Mouse (Mus musculus) layer of hippocampus, adult 9-10 months (tissue): Measurements from ENCODE around the gene C130026I21Rik.
"Not testable (repeated sequence)": the region's sequence is repeated elsewhere in the genome, so short reads cannot be mapped to it uniquely, and the experiment has no call there.

Experiments
- DNase-seq: peaks from one replicate; pipeline ENCODE4 v3.0.0; 2022; ENCODE audit warnings: low spot score

Gene C130026I21Rik

GRCm38 (mm10) chr1:85033616-85034015 is 236.8 kb downstream of the C130026I21Rik start:
- DNase-seq: not testable (repeated sequence)

GRCm38 (mm10) chr1:85030211-85030610 is 240.2 kb downstream of the C130026I21Rik start:
- not testable (repeated sequence) for DNase-seq

DNA sequence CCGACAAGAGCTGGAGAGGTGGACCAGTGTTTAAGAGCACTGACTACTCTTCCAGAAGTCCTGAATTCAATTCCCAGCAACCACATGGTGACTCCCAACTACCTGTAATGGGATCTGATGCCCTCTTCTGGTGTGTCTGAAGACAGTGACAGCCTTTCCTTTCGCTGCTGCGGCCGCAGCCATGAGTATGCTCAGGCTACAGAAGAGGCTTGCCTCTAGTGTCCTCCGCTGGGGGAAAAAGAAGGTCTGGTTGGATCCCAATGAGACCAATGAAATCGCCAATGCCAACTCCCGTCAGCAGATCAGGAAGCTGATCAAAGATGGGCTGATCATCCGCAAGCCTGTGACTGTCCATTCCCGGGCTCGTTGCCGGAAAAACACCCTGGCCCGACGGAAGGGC is 258.4 kb downstream of the C130026I21Rik start:
- not testable (repeated sequence) for DNase-seq

GRCm38 (mm10) chr1:85010947-85011346 is 259.4 kb downstream of the C130026I21Rik start:
- not testable (repeated sequence) for DNase-seq

DNA sequence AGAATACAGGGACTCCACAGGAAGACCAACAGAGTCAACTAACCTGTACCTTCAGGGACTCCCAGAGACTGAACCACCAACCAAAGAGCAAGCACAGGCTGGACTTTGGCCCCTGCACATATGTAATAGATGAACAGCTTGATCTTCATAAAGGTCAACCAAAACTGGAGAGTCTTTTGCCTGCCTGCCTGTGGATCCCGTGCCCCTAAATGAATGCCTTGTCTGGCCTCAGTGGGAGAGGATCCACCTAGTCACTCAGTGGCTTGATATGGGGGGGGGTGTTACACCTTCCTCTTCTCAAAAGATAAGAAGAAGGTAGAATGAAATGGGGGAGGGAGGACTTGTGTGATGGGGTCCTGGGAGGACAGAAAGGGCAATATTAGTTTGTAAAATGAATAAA is 262.6 kb downstream of the C130026I21Rik start:
- not testable (repeated sequence) for DNase-seq

GRCm38 (mm10) chr1:84999241-84999640 is 271.1 kb downstream of the C130026I21Rik start:
- DNase-seq: not testable (repeated sequence)

GRCm38 (mm10) chr1:84996305-84996704 is 274.1 kb downstream of the C130026I21Rik start:
- DNase-seq: not testable (repeated sequence)

DNA sequence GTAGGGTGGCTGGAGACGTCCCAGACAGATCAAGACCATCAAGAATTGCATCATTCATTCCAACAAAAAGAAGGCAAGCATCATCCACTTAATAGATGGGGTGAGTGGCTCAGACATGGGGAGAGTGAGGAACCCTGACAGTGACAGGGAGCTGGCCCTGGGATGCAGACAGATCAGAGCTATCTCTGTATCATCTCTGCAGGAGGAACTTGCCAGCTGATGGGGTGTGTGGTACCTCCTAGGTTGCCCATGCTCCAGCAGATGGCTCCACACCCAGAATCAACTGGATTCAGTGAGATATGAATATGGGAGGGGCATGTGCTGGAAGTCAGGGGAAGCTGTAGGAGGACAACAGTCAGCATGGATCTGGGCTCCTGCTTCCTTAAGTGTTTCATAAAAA is 275.9 kb downstream of the C130026I21Rik start:
- DNase-seq: not testable (repeated sequence)

- DNase-seq: not testable (repeated sequence)
Measured at GRCm38 (mm10) chr1:84993688-84994319, 276.6 kb downstream of the C130026I21Rik start.

- DNase-seq: not testable (repeated sequence)
Measured at GRCm38 (mm10) chr1:84993235-84993634, 277.1 kb downstream of the C130026I21Rik start.

DNA sequence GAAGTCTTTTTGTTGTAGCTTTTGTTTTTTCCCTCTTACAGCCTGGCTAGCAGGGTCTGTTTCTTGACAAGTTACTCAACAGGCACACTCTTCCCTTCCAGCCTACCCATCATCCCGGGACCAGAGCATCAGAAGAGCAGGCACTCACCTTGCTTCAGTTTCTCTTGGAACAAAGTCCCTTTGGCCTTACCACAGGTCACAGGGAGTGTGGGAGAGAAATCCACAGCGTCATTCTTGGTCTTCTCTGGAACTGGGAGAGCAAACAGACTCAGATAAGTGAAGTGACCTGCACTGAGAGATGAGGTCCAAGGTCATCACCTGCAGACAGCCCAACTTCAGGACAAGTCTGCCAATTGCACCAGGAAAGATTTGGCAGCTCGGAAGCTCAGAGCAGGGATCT is 277.5 kb downstream of the C130026I21Rik start:
- DNase-seq: not testable (repeated sequence)

- not testable (repeated sequence) for DNase-seq
Measured at GRCm38 (mm10) chr1:84989044-84989443, 281.3 kb downstream of the C130026I21Rik start.

- DNase-seq: not testable (repeated sequence)
Measured at GRCm38 (mm10) chr1:84987729-84988128, 282.6 kb downstream of the C130026I21Rik start.

DNA sequence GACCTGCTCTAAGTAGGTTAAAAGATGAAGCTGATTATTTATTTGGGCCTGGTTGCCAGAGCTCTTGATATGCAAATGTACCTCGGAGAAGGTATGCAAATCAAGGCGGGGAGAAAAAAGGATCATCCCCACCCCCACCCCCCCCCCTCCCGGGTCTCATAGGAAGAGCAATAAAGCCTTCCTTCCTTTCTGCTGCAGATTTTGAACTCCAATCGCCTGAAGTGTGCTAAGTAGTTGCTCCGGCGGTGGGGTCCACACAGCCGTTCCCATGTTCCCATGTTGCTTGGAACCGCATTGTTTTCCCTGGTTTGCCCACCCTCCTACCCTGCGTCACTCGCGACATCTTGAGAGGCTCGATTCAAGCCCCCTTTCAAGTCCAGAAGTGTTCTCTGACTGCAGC is 308.6 kb downstream of the C130026I21Rik start:
- not testable (repeated sequence) for DNase-seq

- DNase-seq: not testable (repeated sequence)
Measured at GRCm38 (mm10) chr1:84957713-84958112, 312.7 kb downstream of the C130026I21Rik start.

- not testable (repeated sequence) for DNase-seq
Measured at GRCm38 (mm10) chr1:84956771-84957170, 313.6 kb downstream of the C130026I21Rik start.

DNA sequence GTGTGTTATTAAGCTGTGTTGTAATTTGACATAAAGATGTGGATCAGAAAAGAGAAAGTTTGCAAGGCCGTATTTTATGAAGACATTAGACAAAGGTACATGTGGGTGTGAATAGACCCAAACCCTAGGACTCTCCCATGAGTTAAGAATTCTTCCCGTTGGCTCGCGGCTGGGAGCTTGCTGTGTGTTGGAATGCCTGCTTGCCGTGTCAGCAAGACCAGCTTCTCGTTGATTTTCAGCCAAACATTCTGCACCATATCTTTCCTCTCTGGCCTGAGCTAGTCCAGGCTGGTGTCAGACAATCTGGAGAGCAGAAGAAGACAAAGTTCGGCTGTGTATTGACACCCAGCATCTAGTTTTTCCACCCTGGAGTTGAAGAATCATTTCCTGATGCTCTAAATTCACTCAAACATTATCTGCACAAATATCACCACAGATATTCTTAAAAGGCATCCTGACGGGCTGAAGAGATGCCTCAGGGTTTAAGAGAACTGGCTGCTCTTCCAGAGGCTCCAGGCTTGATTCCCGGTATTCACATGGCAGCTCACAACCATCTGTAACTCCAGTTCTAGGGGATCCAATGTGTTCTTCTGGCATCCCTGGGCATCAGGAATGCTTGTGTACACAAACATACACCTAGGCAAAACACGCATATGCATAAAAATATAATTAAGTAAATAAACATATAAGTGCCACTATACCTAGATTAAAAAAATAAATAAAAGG is 317.7 kb downstream of the C130026I21Rik start:
- DNase-seq: no peak

DNA sequence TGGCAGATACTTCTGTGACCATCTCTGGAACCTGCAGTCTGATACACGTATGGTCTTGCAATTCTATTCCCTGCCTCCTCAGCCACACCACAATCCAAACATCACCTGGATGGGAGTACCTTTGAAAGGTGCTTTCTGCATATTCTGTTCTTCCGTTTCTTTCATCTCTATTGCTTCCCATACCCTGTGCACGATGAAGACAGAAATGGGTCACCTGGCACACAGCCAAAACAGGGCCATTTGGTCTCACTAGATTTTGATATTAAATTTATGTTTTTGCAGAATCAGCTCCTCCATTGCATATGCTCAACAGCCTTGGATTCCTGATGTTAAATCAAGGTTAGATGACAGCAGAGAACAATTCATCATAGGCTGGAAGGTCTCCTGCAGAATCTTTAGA is 318.8 kb downstream of the C130026I21Rik start:
- DNase-seq: no peak

DNA sequence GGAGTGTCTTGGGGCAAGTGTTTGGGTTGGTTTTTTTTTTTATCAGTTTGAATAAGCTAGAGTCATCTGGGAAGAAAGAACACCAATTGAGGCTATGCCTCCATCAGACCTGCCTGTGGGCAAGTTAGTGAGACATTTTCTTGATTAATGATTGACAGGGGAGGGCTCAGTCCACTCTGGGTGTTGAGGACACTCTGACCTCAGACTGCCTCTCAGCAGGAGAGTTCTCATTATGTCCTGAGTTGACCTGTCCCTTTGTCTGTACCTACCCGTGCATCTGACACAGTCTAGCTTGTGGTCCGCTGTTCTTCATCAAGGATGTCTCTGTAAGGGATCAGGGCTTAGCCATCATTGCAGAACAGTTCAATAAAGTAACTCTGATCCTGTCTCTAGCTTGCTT is 323.0 kb downstream of the C130026I21Rik start:
- no peak for DNase-seq

DNA sequence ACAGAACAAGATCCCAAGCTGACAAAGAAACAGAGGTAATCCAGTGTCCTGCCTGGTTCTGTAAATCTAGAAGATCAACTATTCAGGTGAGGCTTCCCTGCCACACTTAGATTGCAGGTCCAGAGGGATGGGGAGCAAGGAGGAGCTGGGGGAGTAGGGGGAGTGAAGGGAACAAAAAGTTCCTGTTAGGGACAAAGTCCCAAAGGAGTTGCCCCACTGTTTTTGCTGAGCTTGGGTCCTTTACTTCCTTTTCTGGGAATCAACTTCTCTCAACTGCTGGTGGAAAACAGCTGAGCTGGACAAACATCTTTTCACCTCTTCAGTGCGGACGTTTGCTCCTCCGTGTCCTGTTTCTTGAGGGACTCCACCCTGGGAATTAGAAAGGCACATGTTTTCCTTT is 324.4 kb downstream of the C130026I21Rik start:
- no peak for DNase-seq

GRCm38 (mm10) chr1:84943549-84943948 is 326.8 kb downstream of the C130026I21Rik start:
- DNase-seq: no peak
